Mouse (Mus musculus) testis, postnatal 14 days (tissue): Measurements from ENCODE around the gene Vps25.

ENCODE experiments used
- DNase-seq: peaks from one replicate; pipeline ENCODE4 v3.0.0; 2021; ENCODE audit warnings: low spot score

Vps25 gene

GRCm38 (mm10) chr11:101245071-101245470, 8.4 kb upstream of the Vps25 start:
- DNase-seq, result no peak

- peak; percentile 56 for DNase-seq
Measured at GRCm38 (mm10) chr11:101245855-101246701, 7.4 kb upstream of the Vps25 start, which contains the start of gene Ramp2. TSS of gene Ramp2 (plus strand) at chr11:101246028.

- no peak for DNase-seq
Measured at GRCm38 (mm10) chr11:101246702-101247012, 6.8 kb upstream of the Vps25 start.

- DNase-seq, result no peak
Measured at GRCm38 (mm10) chr11:101247521-101248030, 5.9 kb upstream of the Vps25 start.

- peak; percentile 52 for DNase-seq
Measured at GRCm38 (mm10) chr11:101248258-101248994, 5.1 kb upstream of the Vps25 start.

GRCm38 (mm10) chr11:101251031-101251430, 2.5 kb upstream of the Vps25 start:
- no peak for DNase-seq

- no peak for DNase-seq
Measured at GRCm38 (mm10) chr11:101252941-101253340, 566 bp upstream of the Vps25 start.

GRCm38 (mm10) chr11:101255826-101256775, 2.6 kb downstream of the Vps25 start:
- no peak for DNase-seq

- peak; percentile 85 for DNase-seq
Measured at GRCm38 (mm10) chr11:101259261-101259712, 5.8 kb downstream of the Vps25 start.

GRCm38 (mm10) chr11:101259948-101260825, 6.7 kb downstream of the Vps25 start, which contains the start of gene Wnk4:
TSS of gene Wnk4 (plus strand) at chr11:101260567.
- peak; percentile 71 for DNase-seq

- DNase-seq, result no peak
Measured at GRCm38 (mm10) chr11:101260826-101261380, 7.4 kb downstream of the Vps25 start.

GRCm38 (mm10) chr11:101262272-101262967, 8.9 kb downstream of the Vps25 start:
- DNase-seq, result no peak

- no peak for DNase-seq
Measured at GRCm38 (mm10) chr11:101263138-101263988, 9.9 kb downstream of the Vps25 start.

GRCm38 (mm10) chr11:101263989-101264280, 10.4 kb downstream of the Vps25 start:
- no peak for DNase-seq

GRCm38 (mm10) chr11:101264954-101265471, 11.5 kb downstream of the Vps25 start:
- no peak for DNase-seq

- DNase-seq, result no peak
Measured at GRCm38 (mm10) chr11:101265906-101266305, 12.4 kb downstream of the Vps25 start.

- DNase-seq, result no peak
Measured at GRCm38 (mm10) chr11:101269577-101270116, 16.1 kb downstream of the Vps25 start.

- no peak for DNase-seq
Measured at GRCm38 (mm10) chr11:101272446-101272845, 18.9 kb downstream of the Vps25 start.
